Mouse (Mus musculus): ENCODE results near the gene Dcun1d1. TPM values are rescaled to one million over a fixed set of nuclear protein-coding genes. Genes with fewer than 3 reads are reported as not detected.
A peak's percentile ranks its signal among the peaks of the same experiment; 100 is the strongest.

Gene Dcun1d1
- 80.2 and 89.6 TPM in 2 replicates for polyA plus RNA-seq (2016; fragmentation: Nextera tagmentation; extraction: Ambion mirVana)

- Histone ChIP-seq H3K27ac (no peak within 1 kb of the TSS), H3K27me3 (ENCODE audit: insufficient read depth, poor library complexity, severe bottlenecking) (no peaks in the 10 kb centered on the region), H3K36me3 (0 out of 2 replicates have a peak, but pooled peaks cover 3% of the 10 kb centered on the region), H3K4me1 (peaks cover 8% of the 10 kb centered on the region; the same call in 1 of the 2 replicates), H3K9me3 (no peaks in the 10 kb centered on the region), H3K4me3 (no peak within 1 kb of the TSS)
- DNase-seq (ENCODE audit: low spot score) = no peak
- WGBS = 88% methylated on average over 6 of the region's 6 CpGs
These were observed at the start of gene Dcun1d1 for GRCm38 (mm10) chr3:35937345-35937744. Gene Dcun1d1, minus strand, starts transcription at chr3:35937445.

GRCm38 (mm10) chr3:35986266-35986665 is 49.0 kb upstream of the Dcun1d1 start:
- DNase-seq (ENCODE audit: low spot score) = no peak
- no peak overlapping the region for H3K4me3 ChIP-seq
- no peak overlapping the region for H3K27ac ChIP-seq
- WGBS = 67% methylated on average over 6 of the region's 6 CpGs
- no peaks in the 10 kb centered on the region for H3K9me3 ChIP-seq
- no peaks in the 10 kb centered on the region for H3K27me3 ChIP-seq (ENCODE audit: insufficient read depth, poor library complexity, severe bottlenecking)
- no peaks in the 10 kb centered on the region for H3K4me1 ChIP-seq
- peaks cover 76% of the 10 kb centered on the region for H3K36me3 ChIP-seq

DNA sequence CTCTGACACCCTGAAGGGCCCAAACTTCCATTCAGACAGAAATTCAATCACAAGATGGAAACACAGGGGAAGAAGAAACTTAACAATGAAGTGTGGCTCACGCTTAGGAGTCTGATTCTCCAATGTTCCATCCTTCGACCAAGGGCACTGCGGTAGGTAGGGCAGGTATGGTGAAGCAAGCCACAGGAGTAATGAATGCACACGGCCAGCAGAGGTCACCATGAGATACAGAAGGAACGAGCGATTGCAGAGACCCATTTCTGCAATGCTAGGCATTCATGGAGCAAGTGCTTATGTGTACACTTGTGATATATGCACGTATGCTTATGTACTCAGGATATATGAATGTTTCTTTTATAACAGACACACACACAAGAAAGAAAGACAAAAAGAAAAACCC is 36.3 kb upstream of the Dcun1d1 start:
- 69% methylated on average over 7 of the region's 7 CpGs for WGBS
- Histone ChIP-seq H3K27me3 (ENCODE audit: insufficient read depth, poor library complexity, severe bottlenecking) (no peaks in the 10 kb centered on the region), H3K36me3 (peaks cover 41% of the 10 kb centered on the region), H3K4me1 (no peaks in the 10 kb centered on the region), H3K4me3 (no peak overlapping the region), H3K27ac (no peak overlapping the region), H3K9me3 (no peaks in the 10 kb centered on the region)
- no peak for DNase-seq (ENCODE audit: low spot score)

DNA sequence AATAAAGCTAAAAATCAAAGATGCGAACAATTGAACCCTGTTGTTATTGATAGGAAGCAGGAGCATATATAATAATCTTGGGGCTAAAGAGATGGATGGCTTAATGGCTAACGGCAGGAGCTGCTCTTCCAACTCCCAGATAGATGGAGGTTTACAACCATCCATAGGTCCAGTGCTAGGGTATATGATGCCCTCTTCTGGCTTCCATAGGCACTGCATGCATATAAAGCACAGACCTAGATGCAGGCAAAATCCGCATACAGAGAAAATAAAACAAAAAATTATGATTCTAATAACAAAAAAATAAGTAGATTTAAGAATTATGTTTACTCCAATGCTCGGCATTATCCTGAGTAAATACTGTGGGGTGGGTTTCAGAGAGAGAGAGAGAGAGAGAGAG is 35.7 kb upstream of the Dcun1d1 start:
- H3K9me3 ChIP-seq = no peaks in the 10 kb centered on the region
- no peaks in the 10 kb centered on the region for H3K4me1 ChIP-seq
- no peak for DNase-seq (ENCODE audit: low spot score)
- WGBS = 77% methylated on average over 4 of the region's 4 CpGs
- no peaks in the 10 kb centered on the region for H3K27me3 ChIP-seq (ENCODE audit: insufficient read depth, poor library complexity, severe bottlenecking)
- no peak overlapping the region for H3K4me3 ChIP-seq
- peaks cover 40% of the 10 kb centered on the region for H3K36me3 ChIP-seq
- H3K27ac ChIP-seq = no peak overlapping the region

GRCm38 (mm10) chr3:35971149-35971548 is 33.9 kb upstream of the Dcun1d1 start:
- H3K27ac ChIP-seq = no peak overlapping the region
- H3K4me1 ChIP-seq = no peaks in the 10 kb centered on the region
- no peak overlapping the region for H3K4me3 ChIP-seq
- H3K9me3 ChIP-seq = no peaks in the 10 kb centered on the region
- peaks cover 38% of the 10 kb centered on the region for H3K36me3 ChIP-seq
- DNase-seq (ENCODE audit: low spot score) = no peak
- no peaks in the 10 kb centered on the region for H3K27me3 ChIP-seq (ENCODE audit: insufficient read depth, poor library complexity, severe bottlenecking)
- 92% methylated on average over 12 of the region's 12 CpGs for WGBS

DNA sequence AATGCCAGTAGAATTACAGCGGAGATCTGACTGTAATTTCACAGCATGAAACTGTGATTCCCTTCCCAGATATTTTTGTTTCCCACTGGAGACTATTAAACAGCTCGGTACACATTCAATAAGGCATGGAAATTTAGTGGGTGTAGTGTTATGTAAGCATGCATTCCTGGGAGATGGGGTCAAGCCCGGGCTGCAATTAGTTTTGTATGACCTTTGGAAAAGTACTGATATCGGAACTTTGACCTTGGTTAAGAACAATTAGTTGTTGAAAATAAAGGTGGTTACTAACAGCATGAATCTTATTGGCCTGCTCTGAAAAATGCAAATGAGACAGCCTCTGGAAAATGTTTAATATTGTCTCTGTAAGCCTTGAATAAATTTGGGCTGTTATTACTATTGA is 33.2 kb upstream of the Dcun1d1 start:
- DNase-seq (ENCODE audit: low spot score) = no peak
- peaks cover 34% of the 10 kb centered on the region for H3K36me3 ChIP-seq

DNA sequence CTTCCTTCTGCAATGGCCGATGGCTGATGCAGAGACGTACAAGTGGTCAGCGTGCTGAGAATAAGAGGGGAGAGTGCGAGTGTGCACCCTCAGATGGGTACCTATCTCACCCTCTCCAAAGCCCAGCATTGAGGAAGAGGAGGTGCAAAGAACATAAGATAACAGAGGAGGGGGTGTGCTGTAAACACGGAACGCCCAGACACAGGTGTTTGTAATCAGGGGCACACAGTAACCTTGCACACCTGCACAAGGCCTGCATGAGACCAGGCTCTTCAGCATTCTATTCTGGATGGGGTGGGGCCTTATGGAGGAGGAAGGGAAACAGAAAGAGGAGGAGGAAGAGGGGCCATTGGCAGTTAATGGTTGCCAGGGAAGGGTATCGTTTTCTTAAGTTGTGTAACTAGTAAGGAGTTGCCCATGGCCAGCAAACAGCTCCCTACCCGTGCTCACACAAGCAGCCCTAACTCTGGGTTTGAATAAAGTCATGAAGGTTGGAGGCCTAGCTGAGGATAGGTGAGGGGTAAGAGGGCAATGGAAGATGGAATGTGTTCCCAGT is 30.2 kb upstream of the Dcun1d1 start:
- Histone ChIP-seq H3K4me3 (no peak overlapping the region), H3K27me3 (ENCODE audit: insufficient read depth, poor library complexity, severe bottlenecking) (no peaks in the 10 kb centered on the region), H3K9me3 (no peaks in the 10 kb centered on the region), H3K27ac (no peak overlapping the region), H3K36me3 (peaks cover 31% of the 10 kb centered on the region), H3K4me1 (no peaks in the 10 kb centered on the region)
- WGBS = 91% methylated on average over 8 of the region's 8 CpGs
- peak; percentile 6 for DNase-seq (ENCODE audit: low spot score)

More for the DNA sequence above, 33.2 kb upstream of the Dcun1d1 start:
- 86% methylated on average over 4 of the region's 4 CpGs for WGBS
- Histone ChIP-seq H3K27me3 (ENCODE audit: insufficient read depth, poor library complexity, severe bottlenecking) (no peaks in the 10 kb centered on the region), H3K4me1 (no peaks in the 10 kb centered on the region), H3K27ac (no peak overlapping the region), H3K4me3 (no peak overlapping the region), H3K9me3 (no peaks in the 10 kb centered on the region)

- no peak overlapping the region for H3K4me3 ChIP-seq
- 83% methylated on average over 2 of the region's 2 CpGs for WGBS
- no peak overlapping the region for H3K27ac ChIP-seq
- DNase-seq (ENCODE audit: low spot score) = no peak
- no peaks in the 10 kb centered on the region for H3K9me3 ChIP-seq
- no peaks in the 10 kb centered on the region for H3K27me3 ChIP-seq (ENCODE audit: insufficient read depth, poor library complexity, severe bottlenecking)
- H3K4me1 ChIP-seq = no peaks in the 10 kb centered on the region
- H3K36me3 ChIP-seq = peaks cover 32% of the 10 kb centered on the region
These were observed 29.2 kb upstream of the Dcun1d1 start for GRCm38 (mm10) chr3:35966493-35966892.

DNA sequence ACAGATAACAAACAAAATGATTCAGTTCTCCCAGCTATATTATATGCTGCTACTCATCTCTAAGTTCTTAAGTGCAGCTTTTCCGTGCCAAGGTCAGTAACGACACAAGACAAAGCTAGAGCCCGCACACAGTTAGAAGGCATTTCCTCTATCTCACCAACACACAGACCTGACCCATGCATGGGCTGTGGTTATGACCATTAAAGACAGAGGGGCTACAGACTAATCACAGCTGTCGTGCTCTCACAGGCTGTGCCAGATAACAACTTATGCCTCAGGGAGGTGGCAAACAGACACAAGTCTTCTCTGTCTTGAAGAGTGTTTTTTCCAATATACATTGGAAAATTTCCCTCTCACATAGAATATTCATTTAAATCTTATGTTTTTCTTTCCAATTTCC is 27.7 kb upstream of the Dcun1d1 start:
- no peaks in the 10 kb centered on the region for H3K4me1 ChIP-seq
- no peaks in the 10 kb centered on the region for H3K9me3 ChIP-seq
- no peak for DNase-seq (ENCODE audit: low spot score)
- no peak overlapping the region for H3K4me3 ChIP-seq
- no peaks in the 10 kb centered on the region for H3K27me3 ChIP-seq (ENCODE audit: insufficient read depth, poor library complexity, severe bottlenecking)
- 74% methylated on average over 4 of the region's 4 CpGs for WGBS
- H3K27ac ChIP-seq = no peak overlapping the region
- peaks cover 38% of the 10 kb centered on the region for H3K36me3 ChIP-seq

DNA sequence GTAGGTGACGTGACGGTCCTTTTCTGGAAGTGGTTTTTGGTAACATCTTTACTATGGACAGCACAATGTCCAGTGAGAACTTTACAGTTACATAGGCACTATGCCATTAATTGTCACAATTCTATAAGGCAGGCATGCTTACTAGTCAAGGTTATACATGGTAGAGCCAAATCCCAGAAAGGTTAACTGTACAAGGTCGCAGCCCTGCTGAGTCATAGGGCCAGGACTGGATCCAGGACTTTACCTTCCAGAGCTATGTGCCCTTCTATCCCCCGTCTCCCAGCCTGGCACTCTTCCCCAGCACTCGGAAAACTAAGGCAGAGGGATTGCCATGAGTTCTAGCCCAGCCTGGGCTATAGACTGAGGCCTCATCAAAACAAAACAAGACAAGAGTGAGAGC is 26.7 kb upstream of the Dcun1d1 start:
- H3K4me3 ChIP-seq = no peak overlapping the region
- no peak overlapping the region for H3K27ac ChIP-seq
- no peaks in the 10 kb centered on the region for H3K9me3 ChIP-seq
- H3K36me3 ChIP-seq = peaks cover 42% of the 10 kb centered on the region
- peak; percentile 25 for DNase-seq (ENCODE audit: low spot score)
- H3K27me3 ChIP-seq (ENCODE audit: insufficient read depth, poor library complexity, severe bottlenecking) = no peaks in the 10 kb centered on the region
- no peaks in the 10 kb centered on the region for H3K4me1 ChIP-seq
- 88% methylated on average over 5 of the region's 5 CpGs for WGBS

- peak; percentile 54 for DNase-seq (ENCODE audit: low spot score)
- H3K27me3 ChIP-seq (ENCODE audit: insufficient read depth, poor library complexity, severe bottlenecking) = no peaks in the 10 kb centered on the region
- WGBS = 83% methylated on average over 4 of the region's 4 CpGs
- H3K4me1 ChIP-seq = no peaks in the 10 kb centered on the region
- H3K9me3 ChIP-seq = no peaks in the 10 kb centered on the region
- peaks cover 45% of the 10 kb centered on the region for H3K36me3 ChIP-seq
- no peak overlapping the region for H3K27ac ChIP-seq
- no peak overlapping the region for H3K4me3 ChIP-seq
These were observed 26.2 kb upstream of the Dcun1d1 start for GRCm38 (mm10) chr3:35963401-35963800.

- Histone ChIP-seq H3K27ac (no peak overlapping the region), H3K9me3 (no peaks in the 10 kb centered on the region), H3K4me3 (no peak overlapping the region), H3K27me3 (ENCODE audit: insufficient read depth, poor library complexity, severe bottlenecking) (no peaks in the 10 kb centered on the region), H3K36me3 (peaks cover 48% of the 10 kb centered on the region), H3K4me1 (no peaks in the 10 kb centered on the region)
- DNase-seq (ENCODE audit: low spot score) = peak; percentile 45
- whole genome bisulfite sequencing = 79% methylated on average over 5 of the region's 5 CpGs
These were observed 25.7 kb upstream of the Dcun1d1 start for GRCm38 (mm10) chr3:35962967-35963366.

DNA sequence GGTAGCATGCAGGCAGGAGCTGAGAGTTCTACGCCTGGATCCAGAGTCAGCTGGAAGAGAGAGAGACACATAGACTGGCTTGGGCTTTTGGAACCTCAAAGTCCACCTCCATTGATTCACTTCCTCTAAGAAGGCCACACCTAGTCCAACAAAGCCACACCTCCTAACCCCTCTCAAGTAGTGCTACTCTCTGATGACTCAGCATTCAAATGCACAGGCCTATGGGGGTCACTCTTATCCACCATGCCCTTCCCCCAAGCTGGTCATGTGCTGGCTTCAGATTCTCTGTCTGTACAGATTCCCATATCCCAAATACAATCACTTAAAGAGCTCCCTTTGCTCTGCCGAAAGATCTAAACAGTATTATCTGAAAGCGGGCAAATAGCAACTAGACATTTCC is 20.0 kb upstream of the Dcun1d1 start:
- H3K27ac ChIP-seq = no peak overlapping the region
- 91% methylated on average over 3 of the region's 3 CpGs for WGBS
- H3K9me3 ChIP-seq = no peaks in the 10 kb centered on the region
- DNase-seq (ENCODE audit: low spot score) = peak; percentile 47
- no peak overlapping the region for H3K4me3 ChIP-seq
- H3K36me3 ChIP-seq = peaks cover 31% of the 10 kb centered on the region; the same call in 1 of the 2 replicates
- H3K27me3 ChIP-seq (ENCODE audit: insufficient read depth, poor library complexity, severe bottlenecking) = no peaks in the 10 kb centered on the region
- no peaks in the 10 kb centered on the region for H3K4me1 ChIP-seq
